Mouse (Mus musculus): ENCODE data around the gene Fosl1. TPM values are rescaled to one million over a fixed set of nuclear protein-coding genes. Genes with fewer than 3 reads are reported as not detected.

Gene Fosl1
- 0.01 TPM in 1 of 2 replicates, not detected in the other for polyA plus RNA-seq (2012; rRNA removed)

GRCm38 (mm10) chr19:5447515-5448353 is at the start of gene Fosl1:
TSS of gene Fosl1 (plus strand) at chr19:5447547.

GRCm38 (mm10) chr19:5402293-5402692 is 45.1 kb upstream of the Fosl1 start, which contains the start of gene Tsga10ip:
TSS of gene Tsga10ip (minus strand) at chr19:5402526.

GRCm38 (mm10) chr19:5424782-5425741 is 22.3 kb upstream of the Fosl1 start, which contains the start of the genes Drap1 and AI837181:
TSS of gene Drap1 (minus strand) at chr19:5424979.
TSS of gene AI837181 (plus strand) at chr19:5425144.

DNA sequence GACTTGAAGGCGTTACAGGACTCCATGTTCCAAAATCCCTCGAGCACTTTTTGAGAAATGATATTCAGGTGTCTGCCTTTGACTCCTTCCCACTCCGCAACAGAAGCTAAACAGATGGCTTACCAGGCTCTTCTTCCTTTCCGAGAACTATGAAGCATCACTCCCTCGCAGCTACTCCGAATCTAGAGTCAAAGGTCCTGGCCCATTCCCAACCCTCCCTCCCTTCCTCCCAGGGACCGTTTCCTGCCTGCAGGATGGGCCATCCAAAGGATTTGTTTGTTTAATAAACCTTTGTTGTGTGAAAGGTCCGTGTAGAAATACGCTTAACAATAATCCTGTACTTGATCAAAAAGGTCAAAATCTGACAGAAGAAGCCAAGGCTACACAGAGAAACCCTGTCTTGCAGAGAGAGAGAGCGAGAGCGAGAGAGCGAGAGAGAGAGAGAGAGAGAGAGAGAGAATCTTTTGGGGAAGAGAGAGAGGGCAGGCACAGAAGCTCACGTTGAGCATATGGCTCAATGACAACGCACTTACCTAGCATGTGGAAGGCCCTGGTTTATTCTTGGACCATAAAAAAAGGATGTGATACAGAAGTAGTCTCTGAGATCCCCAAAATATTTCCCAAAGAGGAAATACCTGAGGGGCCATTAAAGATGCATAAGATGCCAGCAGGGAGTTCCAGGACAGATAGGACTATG is 10.5 kb downstream of the Fosl1 start, which contains the start of gene Ccdc85b:
TSS of gene Ccdc85b (minus strand) at position 149 of the 697 bp plus-strand sequence.

GRCm38 (mm10) chr19:5460465-5460911 is 13.1 kb downstream of the Fosl1 start, which contains the start of gene Fibp:
TSS of gene Fibp (plus strand) at chr19:5460615.

GRCm38 (mm10) chr19:5468374-5468773 is 21.0 kb downstream of the Fosl1 start, which contains the start of gene Ctsw:
TSS of gene Ctsw (minus strand) at chr19:5468507.

DNA sequence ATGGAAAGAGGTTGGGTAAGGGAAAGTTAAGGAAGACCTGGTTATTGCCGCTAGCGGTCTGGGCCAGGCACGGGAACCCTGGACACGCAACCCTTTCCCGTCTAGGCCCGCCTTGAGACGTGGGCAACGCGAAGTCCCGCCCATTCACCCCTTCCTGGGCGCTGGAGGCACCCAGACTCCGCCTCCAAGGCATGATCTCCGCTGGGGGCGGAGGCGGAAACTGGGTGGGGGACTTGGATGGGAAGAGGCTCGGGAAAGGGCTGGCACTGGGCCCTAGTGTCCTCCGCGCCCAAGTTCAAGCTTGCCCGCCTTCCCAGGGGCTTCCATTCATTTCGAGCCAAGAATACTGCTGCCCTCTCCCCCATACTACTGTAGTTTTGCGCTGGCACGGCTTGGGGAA is 26.4 kb downstream of the Fosl1 start, which contains the start of gene Efemp2:
TSS of gene Efemp2 (plus strand) at position 235 of the 400 bp plus-strand sequence.

GRCm38 (mm10) chr19:5487768-5488550 is 40.6 kb downstream of the Fosl1 start, which contains the start of gene Mus81:
TSS of gene Mus81 (minus strand) at chr19:5488402.

GRCm38 (mm10) chr19:5490313-5490897 is 43.1 kb downstream of the Fosl1 start, which contains the start of gene Cfl1:
TSS of gene Cfl1 (plus strand) at chr19:5490455.

DNA sequence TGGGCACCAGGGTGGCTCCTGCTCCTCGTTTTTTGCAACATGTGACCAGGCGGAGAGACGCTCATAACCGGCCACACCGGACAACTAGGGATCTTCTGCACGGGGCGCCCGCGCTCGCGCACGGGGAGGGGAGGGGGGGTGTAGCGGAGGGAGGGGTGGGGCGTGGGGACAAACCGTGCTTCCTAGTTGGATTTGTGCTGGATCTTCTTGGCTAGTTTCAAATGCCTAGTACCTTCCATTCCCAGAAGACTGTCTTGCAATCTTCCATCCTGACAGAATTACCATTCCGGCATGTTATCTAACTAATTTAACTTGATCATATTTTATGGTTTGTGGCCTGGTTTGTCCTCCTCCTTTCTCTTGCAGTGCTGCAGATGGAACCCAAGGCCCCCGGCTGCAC is 56.3 kb downstream of the Fosl1 start, which contains the start of gene 1700020D05Rik:
TSS of gene 1700020D05Rik (minus strand) at position 101 of the 400 bp plus-strand sequence.

Other genes starting within 250 kb of the Fosl1 start
- 8.0 and 8.3 TPM in 2 replicates for gene Pacs1, start 174.4 kb upstream of the Fosl1 start, polyA plus RNA-seq (2012; rRNA removed)
- 56.0 and 58.5 TPM in 2 replicates for gene Sf3b2, start 152.1 kb upstream of the Fosl1 start, polyA plus RNA-seq (2012; rRNA removed)
- gene Gal3st3, start 149.2 kb upstream of the Fosl1 start, polyA plus RNA-seq (2012; rRNA removed): 0.03 and 0.08 TPM in 2 replicates
- gene Catsper1, start 111.8 kb upstream of the Fosl1 start, polyA plus RNA-seq (2012; rRNA removed): not detected in 2 replicates
- 0.11 and 0.12 TPM in 2 replicates for gene Cst6, start 98.0 kb upstream of the Fosl1 start, polyA plus RNA-seq (2012; rRNA removed)
- gene Eif1ad, start 80.8 kb upstream of the Fosl1 start, polyA plus RNA-seq (2012; rRNA removed): 21.5 and 23.3 TPM in 2 replicates
- gene Banf1, start 80.4 kb upstream of the Fosl1 start, polyA plus RNA-seq (2012; rRNA removed): 133 and 148 TPM in 2 replicates
- gene Sart1, start 58.8 kb upstream of the Fosl1 start, polyA plus RNA-seq (2012; rRNA removed): 23.3 and 24.9 TPM in 2 replicates
- 0.01 and 0.09 TPM in 2 replicates for gene Tsga10ip, start 45.0 kb upstream of the Fosl1 start, polyA plus RNA-seq (2012; rRNA removed)
- 68.6 and 80.7 TPM in 2 replicates for gene Drap1, start 22.6 kb upstream of the Fosl1 start, polyA plus RNA-seq (2012; rRNA removed)
- gene AI837181, start 22.4 kb upstream of the Fosl1 start, polyA plus RNA-seq (2012; rRNA removed): 13.6 and 16.4 TPM in 2 replicates
- gene Ccdc85b, start 10.3 kb downstream of the Fosl1 start, polyA plus RNA-seq (2012; rRNA removed): 1.2 and 1.4 TPM in 2 replicates
- gene Fibp, start 13.1 kb downstream of the Fosl1 start, polyA plus RNA-seq (2012; rRNA removed): 23.0 and 23.8 TPM in 2 replicates
- gene Ctsw, start 21.0 kb downstream of the Fosl1 start, polyA plus RNA-seq (2012; rRNA removed): 0.06 and 0.07 TPM in 2 replicates
- gene Efemp2, start 26.4 kb downstream of the Fosl1 start, polyA plus RNA-seq (2012; rRNA removed): 10.5 and 10.6 TPM in 2 replicates
- 11.9 and 12.6 TPM in 2 replicates for gene Mus81, start 40.9 kb downstream of the Fosl1 start, polyA plus RNA-seq (2012; rRNA removed)
- gene Cfl1, start 42.9 kb downstream of the Fosl1 start, polyA plus RNA-seq (2012; rRNA removed): 433 and 538 TPM in 2 replicates
- gene 1700020D05Rik, start 56.2 kb downstream of the Fosl1 start, polyA plus RNA-seq (2012; rRNA removed): 0.45 and 0.81 TPM in 2 replicates
- 6.9 and 8.5 TPM in 2 replicates for gene Snx32, start 63.0 kb downstream of the Fosl1 start, polyA plus RNA-seq (2012; rRNA removed)
- 0.02 TPM in 1 of 2 replicates, not detected in the other for gene Ovol1, start 113.1 kb downstream of the Fosl1 start, polyA plus RNA-seq (2012; rRNA removed)
- gene Ap5b1, start 120.5 kb downstream of the Fosl1 start, polyA plus RNA-seq (2012; rRNA removed): 0.88 and 1.3 TPM in 2 replicates
- gene Rnaseh2c, start 154.3 kb downstream of the Fosl1 start, polyA plus RNA-seq (2012; rRNA removed): 77.3 and 81.5 TPM in 2 replicates
- 29.8 and 30.0 TPM in 2 replicates for gene Kat5, start 162.7 kb downstream of the Fosl1 start, polyA plus RNA-seq (2012; rRNA removed)
- gene Rela, start 189.9 kb downstream of the Fosl1 start, polyA plus RNA-seq (2012; rRNA removed): 12.2 and 17.0 TPM in 2 replicates
- gene Sipa1, start 216.2 kb downstream of the Fosl1 start, polyA plus RNA-seq (2012; rRNA removed): 23.2 and 25.6 TPM in 2 replicates
- 11.5 and 13.8 TPM in 2 replicates for gene Map3k11, start 241.2 kb downstream of the Fosl1 start, polyA plus RNA-seq (2012; rRNA removed)
- gene Pcnx3, start 241.4 kb downstream of the Fosl1 start, polyA plus RNA-seq (2012; rRNA removed): 14.3 and 19.3 TPM in 2 replicates

Data from liver, embryonic 14 days (tissue).